Comparison of ENCODE assay signal across 8 mouse cellular contexts in genomic region chr13:108043431-108044221, GRCm38 (mm10). TPM values are rescaled to one million over a fixed set of nuclear protein-coding genes. Genes with fewer than 3 reads are reported as not detected.
DNase-seq lines count a peak whose midpoint lies in the region; ATAC-seq lines count a peak whose summit lies in the region.

No protein-coding gene starts in this region.

- H3K4me1 ChIP-seq in embryonic facial prominence, embryonic 12.5 days: peaks cover 25% of the 10 kb centered on the region

- no peaks in the 10 kb centered on the region for H3K27me3 ChIP-seq in embryonic facial prominence, embryonic 12.5 days

- peak overlapping the region; percentile 93 for H3K27ac ChIP-seq in embryonic facial prominence, embryonic 12.5 days

- peak overlapping the region; percentile 90 for H3K4me3 ChIP-seq in embryonic facial prominence, embryonic 12.5 days

- ATAC-seq in embryonic facial prominence, embryonic 12.5 days (ENCODE audit: insufficient number of reproducible peaks, insufficient read depth, low FRiP score, low TSS enrichment): no peak

- DNase-seq in adrenal gland, adult (ENCODE audit: inconsistent age in 2 of 2, low spot score in 1 of 2): peak; percentile 21 to 86
- no peak for DNase-seq in adrenal gland, postnatal 25 days
- DNase-seq in Muller cell, postnatal 12 days (ENCODE audit: inconsistent ontology term): peak; percentile 42
- DNase-seq in heart, postnatal 14 days: peak; percentile 14 to 32
- peak; percentile 73 to 76 for DNase-seq in kidney, postnatal 36 days
- DNase-seq in lung, postnatal 4 days: peak; percentile 36 to 50
- peak; percentile 65 for DNase-seq in urinary bladder, postnatal 14 days (ENCODE audit: low spot score)

- H3K9ac ChIP-seq in embryonic facial prominence, embryonic 12.5 days: peak overlapping the region; percentile 87

- peak overlapping the region; percentile 55 for H3K4me2 ChIP-seq in embryonic facial prominence, embryonic 12.5 days (replicated peaks)

- WGBS in embryonic facial prominence, embryonic 12.5 days: 4% methylated on average over 23 of the region's 23 CpGs

- peaks cover 7% of the 10 kb centered on the region for H3K36me3 ChIP-seq in embryonic facial prominence, embryonic 12.5 days

- H3K9me3 ChIP-seq in embryonic facial prominence, embryonic 12.5 days: no peaks in the 10 kb centered on the region

- intact Hi-C loops in heart, postnatal 14 days (cut with DNase I): loop anchor here (2.0 to 10.0 kb wide), 8 partner anchors 84 to 716 kb away; partner anchors contain the start of gene Depdc1b

RNA-seq across cellular contexts. Expression of gene Smim15, which starts 0.6 kb away (rescaled TPM):
- 44.1 and 49.2 TPM in 2 replicates for total RNA-seq in adrenal gland, postnatal 25 days (2021)
- 51.2 and 52.4 TPM in 2 replicates for polyA plus RNA-seq in embryonic facial prominence, embryonic 12.5 days (2016; fragmentation: Nextera tagmentation; extraction: Ambion mirVana)
- 10 to 100 TPM; 26.1 to 27.3 TPM for total RNA-seq in heart, postnatal 14 days (2021)
